Mouse (Mus musculus) embryo, embryonic 10 days (tissue): ENCODE measurements at regions not wholly inside any gene's neighbourhood (a gene's known extent, or its start where the extent isn't known, plus 50 kb on each side); places are given as distances from the start of the nearest gene placed in this dataset.

ENCODE experiments used
- DNase-seq: peaks from one replicate; pipeline ENCODE4 v3.0.0-alpha.2; 2015; ENCODE audit warnings: low spot score

GRCm38 (mm10) chr7:70643694-70644301, 277.3 kb upstream of the Nr2f2 start:
- DNase-seq: peak; percentile 83

GRCm38 (mm10) chr7:70643055-70643454, 276.5 kb upstream of the Nr2f2 start:
- no peak for DNase-seq

GRCm38 (mm10) chr7:70641217-70641616, 274.7 kb upstream of the Nr2f2 start:
- DNase-seq: peak; percentile 57

- DNase-seq: no peak
These were observed 274.0 kb upstream of the Nr2f2 start for GRCm38 (mm10) chr7:70640574-70640973.

GRCm38 (mm10) chr7:70638161-70638560, 271.6 kb upstream of the Nr2f2 start:
- no peak for DNase-seq

GRCm38 (mm10) chr7:70634016-70634415, 267.5 kb upstream of the Nr2f2 start:
- DNase-seq: peak; percentile 30

- peak; percentile 40 for DNase-seq
These were observed 267.0 kb upstream of the Nr2f2 start for GRCm38 (mm10) chr7:70633577-70633976.

- no peak for DNase-seq
These were observed 259.2 kb upstream of the Nr2f2 start for GRCm38 (mm10) chr7:70625643-70626231.

- DNase-seq: peak; percentile 55
These were observed 258.4 kb upstream of the Nr2f2 start for GRCm38 (mm10) chr7:70624727-70625642.

- DNase-seq: peak; percentile 92
These were observed 257.6 kb upstream of the Nr2f2 start for GRCm38 (mm10) chr7:70624031-70624726.

GRCm38 (mm10) chr7:70619400-70619799, 252.9 kb upstream of the Nr2f2 start:
- DNase-seq: no peak

GRCm38 (mm10) chr7:70618270-70618669, 251.7 kb upstream of the Nr2f2 start:
- no peak for DNase-seq

GRCm38 (mm10) chr7:70606511-70606910, 240.0 kb upstream of the Nr2f2 start:
- DNase-seq: no peak

GRCm38 (mm10) chr7:70604471-70605174, 238.1 kb upstream of the Nr2f2 start:
- DNase-seq: no peak

- DNase-seq: no peak
These were observed 226.5 kb upstream of the Nr2f2 start for GRCm38 (mm10) chr7:70593027-70593426.

GRCm38 (mm10) chr7:70591361-70592256, 225.1 kb upstream of the Nr2f2 start:
- peak; percentile 41 for DNase-seq

- DNase-seq: no peak
These were observed 223.2 kb upstream of the Nr2f2 start for GRCm38 (mm10) chr7:70589713-70590112.

GRCm38 (mm10) chr7:70588061-70588460, 221.5 kb upstream of the Nr2f2 start:
- no peak for DNase-seq

GRCm38 (mm10) chr7:70584480-70584879, 217.9 kb upstream of the Nr2f2 start:
- DNase-seq: no peak

GRCm38 (mm10) chr7:70576112-70576910, 209.8 kb upstream of the Nr2f2 start:
- DNase-seq: peak; percentile 8
